Mouse (Mus musculus) heart, postnatal 0 days (tissue): ENCODE data around the gene Eps8. TPM values are rescaled to one million over a fixed set of nuclear protein-coding genes. Genes with fewer than 3 reads are reported as not detected.

ENCODE experiments used
- ATAC-seq: fragments of 200-750 bp; cut with Nextera tagmentation; 2 replicates; pipeline ENCODE4 v1.8.0; 2017; ENCODE audit warnings: low read depth, moderate number of reproducible peaks, moderate library complexity; ENCODE audit not compliant: insufficient read depth
- DNase-seq: peaks from one replicate; pipeline ENCODE4 v3.0.0-alpha.2; 2016; ENCODE audit warnings: low spot score
- H3K27ac ChIP-seq: fragments of 300-500 bp; sonication (generic); 2 replicates; pipeline ENCODE4 v1.5.1; 2014; ENCODE audit warnings: low read depth, mild to moderate bottlenecking
- H3K27me3 ChIP-seq: fragments of 300-500 bp; sonication (generic); 2 replicates; pipeline ENCODE4 v1.6.1; 2014; ENCODE audit warnings: low read length, mixed read lengths; ENCODE audit not compliant: control insufficient read depth, insufficient read depth
- H3K36me3 ChIP-seq: fragments of 300-500 bp; sonication (generic); replicated peaks from 2 replicates; pipeline ENCODE4 v1.6.1; 2014; ENCODE audit warnings: low read length, mixed read lengths; ENCODE audit not compliant: control insufficient read depth, insufficient read depth
- H3K4me1 ChIP-seq: fragments of 300-500 bp; sonication (generic); 2 replicates; pipeline ENCODE4 v1.6.1; 2014; ENCODE audit warnings: antibody characterized with exemption; ENCODE audit not compliant: control insufficient read depth, insufficient read depth
- H3K4me2 ChIP-seq: fragments of 300-500 bp; sonication (generic); 2 replicates; pipeline ENCODE4 v1.6.1; 2014; ENCODE audit warnings: low read depth, mild to moderate bottlenecking, low read length, moderate library complexity
- H3K4me3 ChIP-seq: fragments of 300-500 bp; sonication (generic); 2 replicates; pipeline ENCODE4 v1.5.1; 2014; ENCODE audit warnings: low read depth, low read length
- H3K9ac ChIP-seq: fragments of 300-500 bp; sonication (generic); replicated peaks from 2 replicates; pipeline ENCODE4 v1.6.1; 2014; ENCODE audit warnings: low read depth, low read length, mixed read lengths
- H3K9me3 ChIP-seq: fragments of 300-500 bp; sonication (generic); replicated peaks from 2 replicates; pipeline ENCODE4 v1.6.1; 2016; ENCODE audit warnings: low read length; ENCODE audit not compliant: control insufficient read depth
- CTCF ChIP-seq: IDR thresholded peaks from 2 replicates; pipeline ENCODE4 v1.5.1; 2016; ENCODE audit warnings: antibody characterized with exemption, control low read depth, low read depth
- EP300 ChIP-seq: IDR thresholded peaks from 2 replicates; pipeline ENCODE4 v1.6.1; 2016; ENCODE audit warnings: antibody characterized with exemption, low read depth
- WGBS: fragments of 180-500 bp; shearing (Covaris S2); extraction: QIAGEN DNeasy Blood & Tissue Kit; methylation state at CpG from one replicate; pipeline ENCODE4 v1.1.7; 2014; 5-methylcytosine and 5-hydroxymethylcytosine counted together
- polyA plus RNA-seq: library from polyadenylated mRNA; unstranded; fragments of >200 nt; fragmentation: Nextera tagmentation; extraction: Ambion mirVana; gene quantifications from 2 replicates; pipeline ENCODE4 v1.2.1, GENCODE M21; 2015
- total RNA-seq: library from RNA; depleted of rRNA; stranded (reverse); fragments of >200 nt; gene quantifications from 2 replicates; pipeline ENCODE4 v1.2.3, GENCODE M21; 2014; ENCODE audit warnings: low replicate concordance

Eps8 gene
- total and polyA plus RNA-seq, 2 experiments from 2014 or later = 15.1 to 24.4 TPM

GRCm38 (mm10) chr6:137472129-137472528 lies 182.5 kb downstream of the Eps8 start:
- WGBS = 92% methylated on average over 9 of the region's 9 CpGs
- no peak overlapping the region for H3K4me2 ChIP-seq
- ATAC-seq (no peak), DNase-seq (no peak)
- H3K36me3 ChIP-seq = peaks cover 12% of the 10 kb centered on the region; the same call in 1 of the 2 replicates
- H3K27ac ChIP-seq = no peak overlapping the region
- H3K4me3 ChIP-seq = no peak overlapping the region
- peaks cover 15% of the 10 kb centered on the region for H3K4me1 ChIP-seq
- no peaks in the 10 kb centered on the region for H3K27me3 ChIP-seq
- H3K9ac ChIP-seq = no peak overlapping the region
- TF ChIP-seq CTCF (no peak), EP300 (no peak)
- peaks cover 10% of the 10 kb centered on the region; the same call in 1 of the 2 replicates for H3K9me3 ChIP-seq

DNA sequence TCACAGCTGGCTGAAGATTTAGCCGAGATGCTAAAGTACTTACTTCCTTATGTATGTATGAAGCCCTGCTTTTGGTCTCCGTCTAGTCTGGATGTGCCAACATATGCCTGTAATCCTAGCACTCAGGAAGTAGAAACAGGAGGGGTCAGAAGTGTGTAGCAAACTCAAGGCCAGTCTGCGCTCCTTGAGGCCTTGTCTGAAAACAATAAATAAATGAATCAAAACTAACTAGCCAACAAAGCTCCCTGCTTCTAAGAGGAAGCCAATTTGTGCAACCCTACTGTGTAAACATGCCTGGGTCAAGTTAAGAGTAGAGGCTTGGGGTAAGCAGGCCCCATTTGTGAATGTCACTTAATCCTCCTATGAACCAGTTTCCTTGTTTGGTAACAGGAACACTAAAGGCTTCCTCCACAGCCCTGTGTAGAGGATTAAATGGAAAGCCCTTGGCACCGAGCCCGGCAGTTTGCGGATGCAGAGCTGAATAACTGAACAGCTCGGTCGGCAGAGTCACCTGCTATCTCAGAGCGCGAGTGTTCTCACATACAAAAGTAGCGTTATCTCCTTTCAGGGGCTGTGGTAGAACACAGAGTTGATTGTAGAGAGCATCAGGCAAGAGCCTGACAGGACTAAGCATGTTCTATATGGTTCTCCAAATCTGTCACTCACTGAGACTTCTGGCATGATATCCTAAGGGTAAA lies 183.6 kb downstream of the Eps8 start:
- Histone ChIP-seq H3K4me3 (no peak overlapping the region), H3K27ac (peak overlapping the region; percentile 88), H3K4me1 (peaks cover 18% of the 10 kb centered on the region), H3K36me3 (peaks cover 3% of the 10 kb centered on the region; the same call in 1 of the 2 replicates), H3K27me3 (no peaks in the 10 kb centered on the region), H3K9me3 (peaks cover 3% of the 10 kb centered on the region; the same call in 1 of the 2 replicates), H3K9ac (no peak overlapping the region), H3K4me2 (no peak overlapping the region)
- peak; percentile 90 for ATAC-seq
- 7% methylated on average over 11 of the region's 11 CpGs for WGBS
- peak; percentile 91 for DNase-seq
- no peak for TF ChIP-seq CTCF
- peak; percentile 58; the same call in 1 of the 2 replicates for TF ChIP-seq EP300

DNA sequence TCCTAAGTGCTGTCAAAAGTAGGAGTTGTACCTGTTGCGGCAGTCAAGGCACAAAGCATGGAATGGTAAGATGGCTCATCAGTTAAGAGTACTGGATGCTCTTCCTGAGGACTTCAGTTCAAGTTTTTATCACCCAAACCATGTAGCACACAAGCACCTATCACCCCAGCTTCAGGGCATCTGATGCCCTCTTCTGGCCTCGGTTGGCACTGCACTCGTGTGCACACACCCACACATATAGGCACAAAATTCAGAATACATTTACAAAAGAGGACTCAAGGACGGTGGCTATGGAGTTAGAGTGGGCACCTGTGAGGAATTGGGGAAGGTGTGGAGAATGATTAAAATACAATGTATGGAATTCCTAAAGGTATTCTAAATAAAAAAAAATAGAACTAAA lies 185.1 kb downstream of the Eps8 start:
- Histone ChIP-seq H3K27ac (no peak overlapping the region), H3K27me3 (no peaks in the 10 kb centered on the region), H3K36me3 (no peaks in the 10 kb centered on the region), H3K4me2 (no peak overlapping the region), H3K9ac (no peak overlapping the region), H3K4me1 (peaks cover 24% of the 10 kb centered on the region), H3K9me3 (no peaks in the 10 kb centered on the region), H3K4me3 (no peak overlapping the region)
- DNase-seq (no peak), ATAC-seq (no peak)
- WGBS = 95% methylated on average over 4 of the region's 4 CpGs
- TF ChIP-seq EP300 = no peak
- TF ChIP-seq CTCF = 0 out of 2 replicates have a peak, but pooled peaks have one; percentile 7

GRCm38 (mm10) chr6:137467696-137468095 lies 187.0 kb downstream of the Eps8 start:
- Histone ChIP-seq H3K4me1 (peaks cover 24% of the 10 kb centered on the region), H3K27ac (no peak overlapping the region), H3K9me3 (no peaks in the 10 kb centered on the region), H3K9ac (no peak overlapping the region), H3K36me3 (no peaks in the 10 kb centered on the region), H3K27me3 (no peaks in the 10 kb centered on the region), H3K4me2 (no peak overlapping the region), H3K4me3 (no peak overlapping the region)
- WGBS = 93% methylated on average over 3 of the region's 3 CpGs
- TF ChIP-seq CTCF (no peak), EP300 (no peak)
- no peak for DNase-seq
- ATAC-seq = no peak

DNA sequence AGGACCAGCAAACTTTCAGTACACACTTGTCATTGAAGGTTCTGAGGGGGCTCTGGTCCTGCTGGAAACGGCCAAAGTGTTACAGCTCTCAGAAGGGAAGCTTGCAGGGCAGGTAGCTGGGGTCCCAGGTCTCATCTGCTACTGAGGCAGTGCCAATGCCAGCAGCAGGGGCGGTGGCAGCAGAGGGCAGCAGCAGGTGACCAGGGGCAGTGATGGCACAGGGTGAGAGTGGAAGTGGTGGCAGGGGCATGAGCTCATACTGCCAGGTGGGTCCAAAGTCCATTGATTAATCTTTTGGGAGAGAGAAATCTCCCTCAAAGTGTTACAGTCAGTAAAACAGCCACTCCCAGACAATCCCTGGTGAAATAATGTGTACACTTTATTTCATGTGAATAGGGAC lies 188.4 kb downstream of the Eps8 start:
- H3K4me3 ChIP-seq = no peak overlapping the region
- H3K36me3 ChIP-seq = no peaks in the 10 kb centered on the region
- H3K4me1 ChIP-seq = peaks cover 24% of the 10 kb centered on the region
- DNase-seq = no peak
- WGBS = 69% methylated on average over 2 of the region's 2 CpGs
- TF ChIP-seq EP300 = no peak
- TF ChIP-seq CTCF = no peak
- no peak overlapping the region for H3K9ac ChIP-seq
- peak overlapping the region; percentile 86 for H3K27ac ChIP-seq
- H3K9me3 ChIP-seq = no peaks in the 10 kb centered on the region
- H3K27me3 ChIP-seq = no peaks in the 10 kb centered on the region
- H3K4me2 ChIP-seq = no peak overlapping the region
- no peak for ATAC-seq

DNA sequence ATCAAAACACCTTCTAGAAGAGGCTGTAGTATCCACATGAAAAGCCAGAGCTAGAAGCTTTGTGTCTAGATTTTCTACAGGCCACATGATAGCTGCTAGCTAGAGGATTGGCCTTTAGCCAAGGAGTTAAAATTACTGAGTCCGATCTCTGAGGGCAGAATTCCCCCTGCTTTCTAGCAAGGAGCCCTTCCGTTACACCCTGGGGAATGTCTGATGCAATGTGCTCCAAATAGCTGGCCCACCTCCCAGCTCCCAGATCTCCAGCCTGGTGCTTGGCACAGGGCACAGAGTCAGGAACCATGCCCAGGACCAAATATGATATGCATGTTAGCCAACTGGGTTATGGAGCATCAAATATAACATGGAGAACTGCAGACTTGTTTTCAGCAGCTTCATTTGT lies 189.4 kb downstream of the Eps8 start:
- peak; percentile 96 for DNase-seq
- 3% methylated on average over 2 of the region's 2 CpGs for WGBS
- no peaks in the 10 kb centered on the region for H3K36me3 ChIP-seq
- H3K27ac ChIP-seq = peak overlapping the region; percentile 86
- ATAC-seq = peak; percentile 97
- no peak overlapping the region for H3K4me2 ChIP-seq
- no peaks in the 10 kb centered on the region for H3K9me3 ChIP-seq
- no peaks in the 10 kb centered on the region for H3K27me3 ChIP-seq
- H3K4me1 ChIP-seq = peaks cover 16% of the 10 kb centered on the region
- no peak overlapping the region for H3K9ac ChIP-seq
- TF ChIP-seq CTCF (no peak), EP300 (peak; percentile 94)
- H3K4me3 ChIP-seq = no peak overlapping the region
